Mouse (Mus musculus) lung, postnatal 0 days (tissue): ENCODE data around the gene Cnot1.

Experiments
- CTCF ChIP-seq: IDR thresholded peaks from 2 replicates; pipeline ENCODE4 v1.5.1; 2016; ENCODE audit warnings: antibody characterized with exemption, mild to moderate bottlenecking
- EP300 ChIP-seq: IDR thresholded peaks from 2 replicates; pipeline ENCODE4 v1.6.1; 2016; ENCODE audit warnings: antibody characterized with exemption, mild to moderate bottlenecking, control low read depth

DNA sequence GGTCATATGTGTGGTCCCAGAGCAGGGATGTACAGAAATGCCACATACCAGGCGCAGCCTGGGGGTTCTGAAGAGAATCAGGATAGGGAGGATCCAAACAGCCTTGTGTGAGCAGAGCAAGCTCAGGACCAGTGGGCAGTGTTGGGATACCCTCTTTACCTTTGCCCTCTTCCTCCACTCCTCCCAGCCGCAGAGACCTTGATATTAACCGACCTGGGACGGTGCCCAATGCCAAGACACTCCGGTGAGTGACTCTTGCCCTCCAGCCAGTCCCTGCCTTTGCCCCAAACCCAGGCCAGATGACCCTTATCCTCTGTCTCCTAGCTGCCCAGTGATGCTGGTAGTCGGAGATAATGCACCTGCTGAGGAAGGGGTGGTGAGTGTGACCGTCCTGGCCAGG, 97.7 kb downstream of the Cnot1 start:
- TF ChIP-seq EP300 (no peak), CTCF (no peak)
